9 mouse cellular contexts compared by ENCODE assay signal in the genomic region with DNA sequence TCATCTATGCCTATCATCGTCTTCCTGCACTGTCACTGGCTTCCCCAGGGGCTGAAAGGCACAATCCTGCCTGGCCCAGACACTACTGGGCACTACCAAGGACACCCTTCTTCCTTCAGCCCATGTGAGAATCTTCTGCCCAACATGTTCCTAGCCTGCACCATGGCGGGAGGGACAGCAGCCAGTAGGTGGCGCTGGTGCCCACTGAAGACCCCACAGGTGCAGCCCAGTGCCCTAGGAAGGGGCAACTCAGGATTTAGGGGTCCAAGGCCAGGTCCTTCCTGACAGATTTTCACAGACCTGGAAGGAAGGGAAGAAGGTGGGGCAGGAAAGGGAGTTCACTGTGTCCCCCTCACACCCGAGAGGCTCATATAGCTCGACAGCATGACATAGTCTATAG. TPM values are rescaled to one million over a fixed set of nuclear protein-coding genes. Genes with fewer than 3 reads are reported as not detected.
DNase-seq lines count a peak whose midpoint lies in the region; ATAC-seq and TF ChIP-seq lines count a peak whose summit lies in the region.
"Had no signal": no experiment of that assay in that cellular context is flagged by ENCODE, and none has a peak within 500 bp of the region (broad histone marks: within the 10 kb centered on the region; RNA-seq: fewer than 3 reads in every experiment).

No protein-coding gene starts in this region.

- H3K27ac ChIP-seq in forebrain, postnatal 0 days (ENCODE audit: low read depth, low read length) = no peak overlapping the region
- H3K27ac ChIP-seq in forebrain, embryonic 15.5 days (replicated peaks) = no peak overlapping the region
- no peak overlapping the region for H3K27ac ChIP-seq in embryonic facial prominence, embryonic 14.5 days (replicated peaks; ENCODE audit: low read depth, low read length)
- H3K27ac ChIP-seq in lung, postnatal 0 days (ENCODE audit: low read length) = no peak overlapping the region
- H3K27ac ChIP-seq: hindbrain, embryonic 15.5 days had no signal

- no peak for ATAC-seq in forebrain, postnatal 0 days
- no peak for ATAC-seq in forebrain, embryonic 15.5 days (replicated peaks)
- 0 out of 2 replicates have a peak, but pooled peaks have one; percentile 5 for ATAC-seq in embryonic facial prominence, embryonic 14.5 days (ENCODE audit: low read depth)
- 0 out of 2 replicates have a peak, but pooled peaks have one; percentile 6 for ATAC-seq in lung, postnatal 0 days

- DNase-seq in forebrain, postnatal 0 days = peak; percentile 41
- peak; percentile 34 for DNase-seq in ovary, postnatal 14 days (ENCODE audit: low spot score)
- DNase-seq in ovary, postnatal 10 days (ENCODE audit: low spot score) = no peak
- no peak for DNase-seq in embryonic facial prominence, embryonic 14.5 days (ENCODE audit: low spot score)
- no peak for DNase-seq in lung, postnatal 0 days (ENCODE audit: low spot score)
- DNase-seq in spleen, postnatal 4 days (ENCODE audit: low spot score in 2 of 2) = peak; percentile 64 to 89
- no peak for DNase-seq in left cerebral cortex, postnatal 10 days (ENCODE audit: extremely low spot score in 1 of 2, low spot score in 2 of 2)

- 0 out of 2 replicates have a peak, but pooled peaks cover 3% of the 10 kb centered on the region for H3K4me1 ChIP-seq in forebrain, postnatal 0 days (ENCODE audit: insufficient read depth)
- peaks cover 17% of the 10 kb centered on the region for H3K4me1 ChIP-seq in forebrain, embryonic 15.5 days
- H3K4me1 ChIP-seq in embryonic facial prominence, embryonic 14.5 days (ENCODE audit: control insufficient read depth, insufficient read depth, low read length) = no peaks in the 10 kb centered on the region
- H3K4me1 ChIP-seq in lung, postnatal 0 days (ENCODE audit: insufficient read depth, low read depth, low read length) = no peaks in the 10 kb centered on the region; the same call in 1 of the 2 replicates

- TF ChIP-seq EP300 in lung, postnatal 0 days (IDR thresholded peaks at IDR 0.05) = no peak

- no peak overlapping the region for H3K9ac ChIP-seq in forebrain, postnatal 0 days
- no peak overlapping the region for H3K9ac ChIP-seq in forebrain, embryonic 15.5 days (replicated peaks)
- H3K9ac ChIP-seq in embryonic facial prominence, embryonic 14.5 days (ENCODE audit: low read depth, low read length) = no peak overlapping the region
- no peak overlapping the region for H3K9ac ChIP-seq in lung, postnatal 0 days (replicated peaks; ENCODE audit: low read depth)
- H3K9ac ChIP-seq: hindbrain, embryonic 15.5 days had no signal

- intact Hi-C loops in left cerebral cortex, postnatal 10 days (cut with DNase I) = loop anchor here (10.0 kb wide), 1 partner anchor 340 kb away; no protein-coding TSS in a partner anchor

- peak; percentile 75 for TF ChIP-seq CTCF in forebrain, postnatal 0 days (IDR thresholded peaks at IDR 0.05; ENCODE audit: low read depth)
- peak; percentile 87 for TF ChIP-seq CTCF in lung, postnatal 0 days (IDR thresholded peaks at IDR 0.05)

- H3K9me3 ChIP-seq in forebrain, postnatal 0 days (ENCODE audit: low read length) = no peaks in the 10 kb centered on the region
- no peaks in the 10 kb centered on the region for H3K9me3 ChIP-seq in forebrain, embryonic 15.5 days
- H3K9me3 ChIP-seq in embryonic facial prominence, embryonic 14.5 days (ENCODE audit: control insufficient read depth, low read length) = no peaks in the 10 kb centered on the region
- H3K9me3 ChIP-seq in lung, postnatal 0 days (ENCODE audit: low read length) = no peaks in the 10 kb centered on the region
- H3K9me3 ChIP-seq: hindbrain, embryonic 15.5 days had no signal

- WGBS in forebrain, postnatal 0 days = 42% methylated on average over 5 of the region's 5 CpGs
- 33% methylated on average over 5 of the region's 5 CpGs for WGBS in forebrain, embryonic 15.5 days
- WGBS in embryonic facial prominence, embryonic 14.5 days = 39% methylated on average over 5 of the region's 5 CpGs
- 39% methylated on average over 5 of the region's 5 CpGs for WGBS in lung, postnatal 0 days

- H3K4me3 ChIP-seq in forebrain, postnatal 0 days (ENCODE audit: low read depth, low read length) = no peak overlapping the region
- H3K4me3 ChIP-seq in forebrain, embryonic 15.5 days = no peak overlapping the region
- H3K4me3 ChIP-seq in embryonic facial prominence, embryonic 14.5 days (ENCODE audit: low read depth, low read length) = no peak overlapping the region
- no peak overlapping the region for H3K4me3 ChIP-seq in lung, postnatal 0 days (ENCODE audit: low read depth, low read length)
- H3K4me3 ChIP-seq: hindbrain, embryonic 15.5 days had no signal

- no peaks in the 10 kb centered on the region for H3K36me3 ChIP-seq in forebrain, postnatal 0 days (ENCODE audit: insufficient read depth)
- H3K36me3 ChIP-seq in forebrain, embryonic 15.5 days = no peaks in the 10 kb centered on the region
- no peaks in the 10 kb centered on the region for H3K36me3 ChIP-seq in embryonic facial prominence, embryonic 14.5 days (ENCODE audit: control insufficient read depth, insufficient read depth, low read length)
- no peaks in the 10 kb centered on the region for H3K36me3 ChIP-seq in lung, postnatal 0 days (ENCODE audit: insufficient read depth, low read length)
- H3K36me3 ChIP-seq: hindbrain, embryonic 15.5 days had no signal

- H3K27me3 ChIP-seq in forebrain, postnatal 0 days (ENCODE audit: insufficient read depth, low read length) = no peaks in the 10 kb centered on the region
- no peaks in the 10 kb centered on the region for H3K27me3 ChIP-seq in forebrain, embryonic 15.5 days
- H3K27me3 ChIP-seq in embryonic facial prominence, embryonic 14.5 days (replicated peaks; ENCODE audit: control insufficient read depth, insufficient read depth, low read length) = no peaks in the 10 kb centered on the region
- no peaks in the 10 kb centered on the region for H3K27me3 ChIP-seq in lung, postnatal 0 days (replicated peaks; ENCODE audit: insufficient read depth, low read length)
- H3K27me3 ChIP-seq: hindbrain, embryonic 15.5 days had no signal

- no peak overlapping the region for H3K4me2 ChIP-seq in forebrain, postnatal 0 days (ENCODE audit: low read depth)
- H3K4me2 ChIP-seq in forebrain, embryonic 15.5 days (replicated peaks) = no peak overlapping the region
- H3K4me2 ChIP-seq in embryonic facial prominence, embryonic 14.5 days (ENCODE audit: low read depth, low read length) = no peak overlapping the region
- no peak overlapping the region for H3K4me2 ChIP-seq in lung, postnatal 0 days (replicated peaks; ENCODE audit: low read depth, low read length)
- H3K4me2 ChIP-seq: hindbrain, embryonic 15.5 days had no signal

RNA-seq across cellular contexts. Expression of a gene that starts 47.7 kb away (rescaled TPM):
- 9.7 and 12.7 TPM in 2 replicates for total RNA-seq in forebrain, postnatal 0 days (2014; rRNA removed)
- 19.3 and 20.7 TPM in 2 replicates for polyA plus RNA-seq in forebrain, postnatal 0 days (2015; fragmentation: Nextera tagmentation; extraction: Ambion mirVana)
- 17.6 and 19.6 TPM in 2 replicates for polyA plus RNA-seq in forebrain, embryonic 15.5 days (2015; fragmentation: Nextera tagmentation; extraction: Ambion mirVana)
- 46.0 and 46.9 TPM in 2 replicates for polyA plus RNA-seq in embryonic facial prominence, embryonic 14.5 days (2014; fragmentation: Nextera tagmentation; extraction: Ambion mirVana)
- 94.1 and 106 TPM in 2 replicates for polyA plus RNA-seq in lung, postnatal 0 days (2015; fragmentation: Nextera tagmentation; extraction: Ambion mirVana)
- total RNA-seq in left cerebral cortex, postnatal 10 days (2021) = 1 to 10 TPM; 8.1 to 9.4 TPM

Comparison
In these comparisons a context has a peak if more than half of its experiments do, and no peak if none do; other contexts are left out.
1. DNase-seq: peak in forebrain, postnatal 0 days (single experiment), ovary, postnatal 14 days (single experiment) and spleen, postnatal 4 days (2 of 2); none in ovary, postnatal 10 days (single experiment), embryonic facial prominence, embryonic 14.5 days (single experiment), lung, postnatal 0 days (single experiment) and left cerebral cortex, postnatal 10 days (0 of 2).
2. ATAC-seq: peak in embryonic facial prominence, embryonic 14.5 days (single experiment) and lung, postnatal 0 days (single experiment); none in forebrain, postnatal 0 days (single experiment) and forebrain, embryonic 15.5 days (single experiment).